ENCODE assay signal across 20 mouse cellular contexts in genomic region chrX:73336740-73337139, GRCm38 (mm10). TPM values are rescaled to one million over a fixed set of nuclear protein-coding genes. Genes with fewer than 3 reads are reported as not detected.
DNase-seq lines count a peak whose midpoint lies in the region; TF ChIP-seq lines count a peak whose summit lies in the region.
"Had no signal": no experiment of that assay in that cellular context is flagged by ENCODE, and none has a peak within 500 bp of the region (broad histone marks: within the 10 kb centered on the region; RNA-seq: fewer than 3 reads in every experiment).

Gm45015 (minus strand) TSS chrX:73336840.

- DNase-seq in testis, postnatal 10 days (ENCODE audit: low spot score) = no peak
- DNase-seq: adrenal gland, adult 2 months; adrenal gland, adult 8-10 months; adrenal gland, postnatal 10 days; adrenal gland, postnatal 14 days; adrenal gland, postnatal 25 days; adrenal gland, postnatal 36 days; B cell, adult 2 months; cerebellum, adult 11 months; cerebellum, adult 11-12 months; cerebellum, adult 18-20 months; cerebellum, adult 2 months had no signal

- no peaks in the 10 kb centered on the region for H3K4me1 ChIP-seq in testis, adult 2 months (ENCODE audit: control insufficient read depth, insufficient read depth, low read length)

- H3K27ac ChIP-seq in testis, adult 2 months (ENCODE audit: control insufficient read depth, insufficient read depth, low read depth, low read length) = 0 out of 2 replicates have a peak within 1 kb of the TSS, but pooled peaks have one; percentile 36

- TF ChIP-seq POLR2A in testis, adult 2 months (IDR thresholded peaks at IDR 0.05; ENCODE audit: control insufficient read depth, low read depth, low read length) = no peak

- TF ChIP-seq CTCF in testis, adult 2 months (IDR thresholded peaks at IDR 0.05; ENCODE audit: control insufficient read depth, insufficient read depth, insufficient replicate concordance, low read depth, low read length) = no peak

- H3K27me3 ChIP-seq in testis, adult 2 months (ENCODE audit: control insufficient read depth, insufficient read depth, low read length) = no peaks in the 10 kb centered on the region
- H3K27me3 ChIP-seq: CH12.LX had no signal

- H3K4me3 ChIP-seq in testis, adult 2 months (ENCODE audit: control insufficient read depth, low read depth, low read length) = no peak within 1 kb of the TSS

- no peaks in the 10 kb centered on the region for H3K36me3 ChIP-seq in testis, adult 2 months (ENCODE audit: control insufficient read depth, insufficient read depth, low read length)
- H3K36me3 ChIP-seq: G1E had no signal

RNA-seq across cellular contexts. Expression of gene Gm45015, which starts in this region (rescaled TPM):
- 0.29 and 0.48 TPM in 2 replicates for polyA plus RNA-seq in testis, adult 2 months (2012; rRNA removed)
- polyA plus RNA-seq: activated CD4-positive, CD25-positive, alpha-beta regulatory T cell, adult 4 months; adrenal gland, adult 2 months; brain, embryonic 14.5 days; C2C12; CD4-positive, CD25-positive, alpha-beta regulatory T cell, adult 4 months; cerebellum, adult 2 months; G1E; Patski had no signal
